9 mouse cellular contexts compared by ENCODE assay signal in genomic region chr15:102248131-102248811, GRCm38 (mm10). TPM values are rescaled to one million over a fixed set of nuclear protein-coding genes. Genes with fewer than 3 reads are reported as not detected.
A peak's percentile ranks its signal among the peaks of the same experiment; 100 is the strongest.
DNase-seq lines count a peak whose midpoint lies in the region; ATAC-seq and TF ChIP-seq lines count a peak whose summit lies in the region.
"Had no signal": no experiment of that assay in that cellular context is flagged by ENCODE, and none has a peak within 500 bp of the region (broad histone marks: within the 10 kb centered on the region; RNA-seq: fewer than 3 reads in every experiment).

No protein-coding gene starts in this region.

- peak overlapping the region; percentile 75 for H3K9ac ChIP-seq in limb, embryonic 14.5 days (ENCODE audit: low read depth, low read length, severe bottlenecking)

- H3K36me3 ChIP-seq in thymus, adult 2 months (ENCODE audit: control insufficient read depth, insufficient read depth, low read length) = no peaks in the 10 kb centered on the region
- H3K36me3 ChIP-seq in limb, embryonic 14.5 days (ENCODE audit: control insufficient read depth, insufficient read depth, low read length) = peaks cover 35% of the 10 kb centered on the region

- H3K4me1 ChIP-seq in cerebellum, adult 2 months (ENCODE audit: control insufficient read depth, insufficient read depth, low read length) = no peaks in the 10 kb centered on the region; the same call in none of the 2 replicates
- H3K4me1 ChIP-seq in thymus, adult 2 months (replicated peaks; ENCODE audit: control insufficient read depth, insufficient read depth, low read length) = peaks cover 33% of the 10 kb centered on the region
- peaks cover 70% of the 10 kb centered on the region for H3K4me1 ChIP-seq in limb, embryonic 14.5 days (ENCODE audit: control insufficient read depth, insufficient read depth, low read length)

- H3K9me3 ChIP-seq in limb, embryonic 14.5 days (ENCODE audit: control insufficient read depth, low read length) = no peaks in the 10 kb centered on the region

- peak overlapping the region; percentile 27 for H3K4me3 ChIP-seq in cerebellum, adult 2 months (replicated peaks; ENCODE audit: insufficient read depth, low read depth, low read length)
- peak overlapping the region; percentile 55 for H3K4me3 ChIP-seq in thymus, adult 2 months (ENCODE audit: control insufficient read depth, insufficient read depth, low read length)
- peak overlapping the region; percentile 60 for H3K4me3 ChIP-seq in limb, embryonic 14.5 days (replicated peaks; ENCODE audit: low read length)

- ATAC-seq in limb, embryonic 14.5 days (ENCODE audit: low FRiP score, low read depth) = no peak
- no peak for ATAC-seq in CD4-positive, CD25-positive, alpha-beta regulatory T cell, adult 4 months

- H3K27ac ChIP-seq in cerebellum, adult 2 months (ENCODE audit: insufficient read depth, low read length) = no peak overlapping the region
- no peak overlapping the region for H3K27ac ChIP-seq in thymus, adult 2 months (ENCODE audit: control insufficient read depth, insufficient read depth, low read length)
- H3K27ac ChIP-seq in limb, embryonic 14.5 days (replicated peaks; ENCODE audit: low read depth, low read length) = peak overlapping the region; percentile 95

- DNase-seq in cerebellum, adult 2 months = no peak
- DNase-seq in cerebellum, postnatal 14 days = no peak
- DNase-seq in thymus, adult 2 months = no peak
- no peak for DNase-seq in thymus, postnatal 25 days
- DNase-seq in limb, embryonic 14.5 days (ENCODE audit: low spot score) = peak; percentile 61
- DNase-seq in right cerebral cortex, postnatal 36 days (ENCODE audit: low spot score in 2 of 2) = no peak
- DNase-seq in frontal cortex, postnatal 25 days (ENCODE audit: low spot score in 2 of 2) = no peak

- TF ChIP-seq CTCF in cerebellum, adult 2 months (IDR thresholded peaks at IDR 0.05; ENCODE audit: borderline replicate concordance, insufficient read depth, low read depth, low read length) = no peak
- no peak for TF ChIP-seq CTCF in thymus, adult 2 months (IDR thresholded peaks at IDR 0.05; ENCODE audit: borderline replicate concordance, control insufficient read depth, extremely low read depth, insufficient read depth, low read length, poor library complexity)

- H3K27me3 ChIP-seq in cerebellum, adult 2 months (ENCODE audit: control insufficient read depth, insufficient read depth, low read length) = no peaks in the 10 kb centered on the region
- H3K27me3 ChIP-seq in thymus, adult 2 months (ENCODE audit: control insufficient read depth, insufficient read depth, low read length) = peaks cover 11% of the 10 kb centered on the region; the same call in 1 of the 2 replicates
- no peaks in the 10 kb centered on the region for H3K27me3 ChIP-seq in limb, embryonic 14.5 days (ENCODE audit: control insufficient read depth, insufficient read depth, low read length)

- peak overlapping the region; percentile 94 for H3K4me2 ChIP-seq in limb, embryonic 14.5 days (replicated peaks; ENCODE audit: low read depth, low read length, severe bottlenecking)

- no peak for TF ChIP-seq POLR2A in cerebellum, adult 2 months (IDR thresholded peaks at IDR 0.05; ENCODE audit: borderline replicate concordance, insufficient read depth, low read length)
- no peak for TF ChIP-seq POLR2A in thymus, adult 2 months (IDR thresholded peaks at IDR 0.05; ENCODE audit: control insufficient read depth, extremely low read depth, insufficient read depth, low read length, poor library complexity)
- TF ChIP-seq POLR2A in limb, embryonic 14.5 days (IDR thresholded peaks at IDR 0.05; ENCODE audit: borderline replicate concordance, extremely low read depth, insufficient read depth, insufficient read length) = no peak

- WGBS in cerebellum, adult 2 months = 48% methylated on average over 8 of the region's 8 CpGs
- 24% methylated on average over 8 of the region's 8 CpGs for WGBS in thymus, adult 2 months
- 2% methylated on average over 8 of the region's 8 CpGs for WGBS in limb, embryonic 14.5 days

RNA-seq across cellular contexts. Expression of gene Rarg, which starts 9.0 kb away (rescaled TPM):
- polyA plus RNA-seq in cerebellum, adult 2 months (2012; rRNA removed) = 12.8 and 12.9 TPM in 2 replicates
- polyA plus RNA-seq in thymus, adult 2 months (2012; rRNA removed) = 18.9 and 23.7 TPM in 2 replicates
- polyA plus RNA-seq in limb, embryonic 14.5 days (2012; rRNA removed) = 135 and 175 TPM in 2 replicates
- 115 and 140 TPM in 2 replicates for polyA plus RNA-seq in limb, embryonic 14.5 days (2014; fragmentation: Nextera tagmentation; extraction: Ambion mirVana)
- 10 to 100 TPM; 17.7 to 18.3 TPM for polyA plus RNA-seq in CD4-positive, CD25-positive, alpha-beta regulatory T cell, adult 4 months (2017; shearing (Covaris generic))

RNA-seq across cellular contexts. Expression of gene Itgb7, which starts 16.5 kb away (rescaled TPM):
- polyA plus RNA-seq in cerebellum, adult 2 months (2012; rRNA removed) = 5.2 and 8.4 TPM in 2 replicates
- 72.6 and 82.8 TPM in 2 replicates for polyA plus RNA-seq in thymus, adult 2 months (2012; rRNA removed)
- polyA plus RNA-seq in limb, embryonic 14.5 days (2012; rRNA removed) = 2.7 and 3.0 TPM in 2 replicates
- polyA plus RNA-seq in limb, embryonic 14.5 days (2014; fragmentation: Nextera tagmentation; extraction: Ambion mirVana) = 4.2 and 6.5 TPM in 2 replicates
- 100 to 1,000 TPM; 336 to 432 TPM for polyA plus RNA-seq in CD4-positive, CD25-positive, alpha-beta regulatory T cell, adult 4 months (2017; shearing (Covaris generic))

RNA-seq across cellular contexts. Expression of gene Gm9918, which starts 22.1 kb away (rescaled TPM):
- polyA plus RNA-seq in cerebellum, adult 2 months (2012; rRNA removed) = 0.13 and 0.15 TPM in 2 replicates
- polyA plus RNA-seq in thymus, adult 2 months (2012; rRNA removed) = 0.30 and 0.31 TPM in 2 replicates
- 3.1 and 3.8 TPM in 2 replicates for polyA plus RNA-seq in limb, embryonic 14.5 days (2012; rRNA removed)
- 0.93 and 1.0 TPM in 2 replicates for polyA plus RNA-seq in limb, embryonic 14.5 days (2014; fragmentation: Nextera tagmentation; extraction: Ambion mirVana)
- polyA plus RNA-seq in CD4-positive, CD25-positive, alpha-beta regulatory T cell, adult 4 months (2017; shearing (Covaris generic)) = not detected
- polyA plus RNA-seq: large intestine, adult 2 months had no signal

RNA-seq across cellular contexts. Expression of gene Mfsd5, which starts 31.0 kb away (rescaled TPM):
- 60.9 and 62.3 TPM in 2 replicates for polyA plus RNA-seq in cerebellum, adult 2 months (2012; rRNA removed)
- 87.9 and 92.5 TPM in 2 replicates for polyA plus RNA-seq in thymus, adult 2 months (2012; rRNA removed)
- polyA plus RNA-seq in limb, embryonic 14.5 days (2012; rRNA removed) = 55.6 and 76.8 TPM in 2 replicates
- polyA plus RNA-seq in limb, embryonic 14.5 days (2014; fragmentation: Nextera tagmentation; extraction: Ambion mirVana) = 77.7 and 82.1 TPM in 2 replicates
- 10 to 100 TPM; 28.3 to 31.4 TPM for polyA plus RNA-seq in CD4-positive, CD25-positive, alpha-beta regulatory T cell, adult 4 months (2017; shearing (Covaris generic))

RNA-seq across cellular contexts. Expression of gene Csad, which starts 43.7 kb away (rescaled TPM):
- polyA plus RNA-seq in cerebellum, adult 2 months (2012; rRNA removed) = 53.0 and 60.3 TPM in 2 replicates
- polyA plus RNA-seq in thymus, adult 2 months (2012; rRNA removed) = 77.6 and 82.1 TPM in 2 replicates
- 112 and 130 TPM in 2 replicates for polyA plus RNA-seq in limb, embryonic 14.5 days (2012; rRNA removed)
- 66.1 and 75.3 TPM in 2 replicates for polyA plus RNA-seq in limb, embryonic 14.5 days (2014; fragmentation: Nextera tagmentation; extraction: Ambion mirVana)
- 10 to 100 TPM; 10.7 to 16.9 TPM for polyA plus RNA-seq in CD4-positive, CD25-positive, alpha-beta regulatory T cell, adult 4 months (2017; shearing (Covaris generic))
